Mouse (Mus musculus) testis, adult 2 months (tissue): ENCODE results near the gene Wdr1.

ENCODE experiments used
- CTCF ChIP-seq: fragments of 200-500 bp; IDR thresholded peaks from 2 replicates; pipeline ENCODE4 v1.5.1; 2012; ENCODE audit warnings: low read depth, mild to moderate bottlenecking, inconsistent platforms, low read length, moderate library complexity; ENCODE audit not compliant: control insufficient read depth, insufficient read depth, insufficient replicate concordance
- POLR2A ChIP-seq: fragments of 200-500 bp; IDR thresholded peaks from 2 replicates; pipeline ENCODE4 v1.6.1; 2012; ENCODE audit warnings: low read depth, mild to moderate bottlenecking, inconsistent platforms, low read length, moderate library complexity; ENCODE audit not compliant: control insufficient read depth

- TF ChIP-seq POLR2A (no peak), CTCF (no peak)
Measured at GRCm38 (mm10) chr5:38504116-38504515, 58.9 kb downstream of the Wdr1 start.
